Mouse (Mus musculus): ENCODE data around the gene Ubr4.
"Not testable (repeated sequence)": the region's sequence is repeated elsewhere in the genome, so short reads cannot be mapped to it uniquely, and the experiment has no call there.

The Ubr4 gene

GRCm38 (mm10) chr4:139360761-139361548 is 8.5 kb downstream of the Ubr4 start:
- no peak for DNase-seq

GRCm38 (mm10) chr4:139367336-139367735 is 14.9 kb downstream of the Ubr4 start:
- no peak for DNase-seq

GRCm38 (mm10) chr4:139368038-139368437 is 15.6 kb downstream of the Ubr4 start:
- DNase-seq, result no peak

- DNase-seq, result no peak
These were observed 20.7 kb downstream of the Ubr4 start for GRCm38 (mm10) chr4:139373130-139373529.

- DNase-seq, result no peak
These were observed 21.1 kb downstream of the Ubr4 start for GRCm38 (mm10) chr4:139373531-139373930.

GRCm38 (mm10) chr4:139379719-139380118 is 27.3 kb downstream of the Ubr4 start:
- no peak for DNase-seq

GRCm38 (mm10) chr4:139380207-139380748 is 27.9 kb downstream of the Ubr4 start:
- DNase-seq, result peak; percentile 99

- DNase-seq, result no peak
These were observed 28.5 kb downstream of the Ubr4 start for GRCm38 (mm10) chr4:139380775-139381451.

- no peak for DNase-seq
These were observed 29.0 kb downstream of the Ubr4 start for GRCm38 (mm10) chr4:139381452-139381845.

GRCm38 (mm10) chr4:139382231-139382630 is 29.8 kb downstream of the Ubr4 start:
- DNase-seq, result no peak

GRCm38 (mm10) chr4:139385841-139386240 is 33.4 kb downstream of the Ubr4 start:
- DNase-seq, result not testable (repeated sequence)

GRCm38 (mm10) chr4:139386869-139387319 is 34.5 kb downstream of the Ubr4 start:
- no peak for DNase-seq

- DNase-seq, result no peak
These were observed 37.1 kb downstream of the Ubr4 start for GRCm38 (mm10) chr4:139389557-139389956.

- DNase-seq, result no peak
These were observed 43.0 kb downstream of the Ubr4 start for GRCm38 (mm10) chr4:139395431-139395830.

GRCm38 (mm10) chr4:139400487-139400886 is 48.1 kb downstream of the Ubr4 start:
- DNase-seq, result no peak

- DNase-seq, result no peak
These were observed 50.8 kb downstream of the Ubr4 start for GRCm38 (mm10) chr4:139403214-139403613.

- DNase-seq, result no peak
These were observed 58.9 kb downstream of the Ubr4 start for GRCm38 (mm10) chr4:139411351-139411750.

GRCm38 (mm10) chr4:139417868-139418267 is 65.5 kb downstream of the Ubr4 start:
- DNase-seq, result no peak

GRCm38 (mm10) chr4:139421621-139422020 is 69.2 kb downstream of the Ubr4 start:
- no peak for DNase-seq

GRCm38 (mm10) chr4:139422409-139422808 is 70.0 kb downstream of the Ubr4 start:
- no peak for DNase-seq

GRCm38 (mm10) chr4:139423270-139423669 is 70.9 kb downstream of the Ubr4 start:
- DNase-seq, result no peak

- peak; percentile 76 for DNase-seq
These were observed 77.8 kb downstream of the Ubr4 start for GRCm38 (mm10) chr4:139430176-139430575.

- no peak for DNase-seq
These were observed 78.5 kb downstream of the Ubr4 start for GRCm38 (mm10) chr4:139430891-139431290.

All from retina, postnatal 1 day (tissue).